Mouse (Mus musculus) MEL (cell line): ENCODE measurements at regions not wholly inside any gene's neighbourhood (a gene's known extent, or its start where the extent isn't known, plus 50 kb on each side); places are given as distances from the start of the nearest gene placed in this dataset.

ENCODE experiments used
- DNase-seq: peaks from one replicate; pipeline ENCODE4 v3.0.0; 2011; ENCODE audit warnings: low read depth, low spot score
- H3K27ac ChIP-seq: 2 replicates; pipeline ENCODE4 v1.5.1; 2012; ENCODE audit warnings: low read depth, mild to moderate bottlenecking, control low read depth, low read length, moderate library complexity; ENCODE audit not compliant: control insufficient read depth
- H3K27me3 ChIP-seq, 2 experiments: fragments of 150-350 bp in 1 of 2; sonication (generic) in 1 of 2; 2 replicates each; pipeline ENCODE4 v1.6.1; 2012; ENCODE audit warnings: low read length in 2 of 2, mild to moderate bottlenecking in 2 of 2, improper control_type of control experiment in 1 of 2, moderate library complexity in 1 of 2; ENCODE audit not compliant: insufficient read depth in 2 of 2, control insufficient read depth in 1 of 2
- H3K36me3 ChIP-seq, 2 experiments: 2 replicates each; pipeline ENCODE4 v1.6.1; 2012 to 2014; ENCODE audit warnings: low read length in 2 of 2, improper control_type of control experiment in 1 of 2, inconsistent platforms in 1 of 2, mild to moderate bottlenecking in 1 of 2; ENCODE audit not compliant: insufficient read depth in 2 of 2, control insufficient read depth in 1 of 2
- H3K4me1 ChIP-seq, 2 experiments: fragments of 150-350 bp in 1 of 2; sonication (generic) in 1 of 2; 2 replicates each; pipeline ENCODE4 v1.6.1; 2012; ENCODE audit warnings: low read length in 2 of 2, improper control_type of control experiment in 1 of 2, mild to moderate bottlenecking in 1 of 2; ENCODE audit not compliant: insufficient read depth in 2 of 2, control insufficient read depth in 1 of 2
- H3K4me3 ChIP-seq, 2 experiments: fragments of 150-350 bp in 1 of 2; sonication (generic) in 1 of 2; 2 replicates each; pipeline ENCODE4 v1.5.1; 2012; ENCODE audit warnings: low read depth in 2 of 2, low read length in 2 of 2, mild to moderate bottlenecking in 2 of 2, moderate library complexity in 2 of 2, control low read depth in 1 of 2, improper control_type of control experiment in 1 of 2; ENCODE audit not compliant: control insufficient read depth in 1 of 2, insufficient read depth in 1 of 2
- H3K79me2 ChIP-seq: 2 replicates; pipeline ENCODE4 v1.6.1; 2012; ENCODE audit warnings: mild to moderate bottlenecking, low read length, moderate library complexity; ENCODE audit not compliant: control insufficient read depth, poor library complexity, insufficient read depth
- H3K9ac ChIP-seq: 2 replicates; pipeline ENCODE4 v1.6.1; 2012; ENCODE audit warnings: low read depth, mild to moderate bottlenecking, control low read depth, low read length, moderate library complexity; ENCODE audit not compliant: control insufficient read depth, poor library complexity, severe bottlenecking
- H3K9me3 ChIP-seq: fragments of 150-350 bp; sonication (generic); replicated peaks from 2 replicates; pipeline ENCODE4 v1.6.1; 2012; ENCODE audit warnings: mild to moderate bottlenecking, low read length, improper control_type of control experiment, moderate library complexity; ENCODE audit not compliant: insufficient read depth
- BHLHE40 ChIP-seq: IDR thresholded peaks from 2 replicates; pipeline ENCODE4 v1.6.1; 2012; ENCODE audit warnings: low read depth, mild to moderate bottlenecking, inconsistent platforms, low read length, improper control_type of control experiment, borderline replicate concordance
- CHD1 ChIP-seq: IDR thresholded peaks from 2 replicates; pipeline ENCODE4 v1.6.1; 2012; ENCODE audit warnings: low read depth, mild to moderate bottlenecking, inconsistent platforms, low read length, improper control_type of control experiment
- CTCF ChIP-seq, 3 experiments: IDR thresholded peaks in 2 of 3; conservative IDR thresholded peaks in 1 of 3; 2 replicates each; pipeline ENCODE4 v1.5.1; 2011 to 2012; ENCODE audit warnings: low read length in 3 of 3, low read depth in 2 of 3, mild to moderate bottlenecking in 2 of 3, improper control_type of control experiment in 1 of 3, inconsistent platforms in 1 of 3, mixed read lengths in 1 of 3, moderate library complexity in 1 of 3; ENCODE audit not compliant: control insufficient read depth in 1 of 3, insufficient read depth in 1 of 3, poor library complexity in 1 of 3, severe bottlenecking in 1 of 3
- ELF1 ChIP-seq: IDR thresholded peaks from 2 replicates; pipeline ENCODE4 v1.6.1; 2014; ENCODE audit warnings: low read depth, mild to moderate bottlenecking, inconsistent platforms, low read length, improper control_type of control experiment, moderate library complexity
- GABPA ChIP-seq: IDR thresholded peaks from 2 replicates; pipeline ENCODE4 v1.6.1; 2012; ENCODE audit warnings: low read depth, mild to moderate bottlenecking, inconsistent platforms, low read length, improper control_type of control experiment, moderate library complexity
- GATA1 ChIP-seq: IDR thresholded peaks from 2 replicates; pipeline ENCODE4 v1.6.1; 2011; ENCODE audit warnings: low read depth, low read length, improper control_type of control experiment
- KAT2A ChIP-seq: conservative IDR thresholded peaks from 2 replicates; pipeline ENCODE4 v1.6.1; 2012; ENCODE audit warnings: low read depth, low read length, improper control_type of control experiment, inconsistent platforms
- MAFK ChIP-seq: IDR thresholded peaks from 2 replicates; pipeline ENCODE4 v1.6.1; 2011; ENCODE audit warnings: low read depth, mild to moderate bottlenecking, low read length, improper control_type of control experiment, borderline replicate concordance
- NRF1 ChIP-seq: IDR thresholded peaks from 2 replicates; pipeline ENCODE4 v1.6.1; 2014; ENCODE audit warnings: low read depth, mild to moderate bottlenecking, inconsistent platforms, low read length, improper control_type of control experiment, moderate library complexity; ENCODE audit not compliant: poor library complexity, insufficient read depth, severe bottlenecking
- RAD21 ChIP-seq: IDR thresholded peaks from 2 replicates; pipeline ENCODE4 v1.6.1; 2011; ENCODE audit warnings: mild to moderate bottlenecking, low read depth, low read length, improper control_type of control experiment
- RCOR1 ChIP-seq: IDR thresholded peaks from 2 replicates; pipeline ENCODE4 v1.6.1; 2012; ENCODE audit warnings: low read depth, mild to moderate bottlenecking, inconsistent platforms, low read length, improper control_type of control experiment
- SIN3A ChIP-seq: IDR thresholded peaks from 2 replicates; pipeline ENCODE4 v1.6.1; 2012; ENCODE audit warnings: low read length, improper control_type of control experiment, inconsistent platforms
- TBP ChIP-seq: IDR thresholded peaks from 2 replicates; pipeline ENCODE4 v1.8.0; 2011; ENCODE audit warnings: low read depth, low read length, improper control_type of control experiment
- UBTF ChIP-seq: IDR thresholded peaks from 2 replicates; pipeline ENCODE4 v1.6.1; 2012; ENCODE audit warnings: low read depth, mild to moderate bottlenecking, inconsistent platforms, low read length, improper control_type of control experiment, moderate library complexity, borderline replicate concordance; ENCODE audit not compliant: insufficient read depth
- USF1 ChIP-seq: IDR thresholded peaks from 2 replicates; pipeline ENCODE4 v1.6.1; 2014; ENCODE audit warnings: low read depth, mild to moderate bottlenecking, inconsistent platforms, low read length, improper control_type of control experiment, moderate library complexity

- no peak overlapping the region for H3K4me3 ChIP-seq
- no peaks in the 10 kb centered on the region for H3K9me3 ChIP-seq
- no peaks in the 10 kb centered on the region for H3K4me1 ChIP-seq
- no peak for DNase-seq
- no peaks in the 10 kb centered on the region for H3K27me3 ChIP-seq
- H3K36me3 ChIP-seq = no peaks in the 10 kb centered on the region
- no peak overlapping the region for H3K27ac ChIP-seq
- H3K9ac ChIP-seq = no peak overlapping the region
- H3K79me2 ChIP-seq = no peaks in the 10 kb centered on the region
- TF ChIP-seq CHD1 (no peak), RAD21 (no peak), GATA1 (no peak), ELF1 (no peak), GABPA (no peak), TBP (no peak), CTCF (IDR thresholded peaks at IDR 0.05 in 2 of 3, conservative IDR thresholded peaks at IDR 0.05 in 1 of 3; ENCODE audit: control insufficient read depth in 1 of 3, insufficient read depth in 1 of 3, low read depth in 2 of 3, low read length in 3 of 3, poor library complexity in 1 of 3, severe bottlenecking in 1 of 3) (no peak), RCOR1 (no peak), MAFK (no peak), NRF1 (no peak)
Measured at GRCm38 (mm10) chr3:149379249-149379865, 389.0 kb upstream of the Adgrl2 start.

DNA sequence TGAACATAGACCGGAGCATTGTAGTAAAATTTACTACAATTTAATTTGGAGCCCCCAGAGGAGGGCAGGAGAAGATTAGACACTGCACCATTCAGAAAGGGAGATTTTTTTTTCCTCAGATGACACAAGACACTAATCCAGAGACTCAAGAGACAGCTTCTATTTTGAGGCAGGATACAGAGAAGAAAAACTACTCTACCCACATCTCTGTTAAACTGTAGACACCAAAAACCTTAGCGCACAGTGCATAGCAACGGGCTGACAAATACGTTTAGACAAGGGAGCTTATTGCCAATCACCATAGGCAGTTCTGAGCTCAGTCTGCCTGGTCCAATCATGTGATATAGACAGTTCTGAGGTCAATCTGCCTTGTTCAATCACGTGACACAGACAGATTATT lies 381.1 kb upstream of the Adgrl2 start:
- Histone ChIP-seq H3K27me3 (no peaks in the 10 kb centered on the region), H3K27ac (no peak overlapping the region)
- 0 out of 2 replicates have a peak, but pooled peaks have one; percentile 44 for TF ChIP-seq USF1
- no peak for TF ChIP-seq KAT2A
- TF ChIP-seq UBTF = no peak
- TF ChIP-seq, all 39 proteins: peak for 1
- DNase-seq = no peak
- Histone ChIP-seq H3K4me1 (no peaks in the 10 kb centered on the region), H3K79me2 (no peaks in the 10 kb centered on the region), H3K4me3 (no peak overlapping the region), H3K9me3 (no peaks in the 10 kb centered on the region), H3K36me3 (no peaks in the 10 kb centered on the region), H3K9ac (no peak overlapping the region)

- no peak for TF ChIP-seq UBTF
- no peak for TF ChIP-seq BHLHE40
- TF ChIP-seq SIN3A = no peak
- TF ChIP-seq CTCF (IDR thresholded peaks at IDR 0.05 in 2 of 3, conservative IDR thresholded peaks at IDR 0.05 in 1 of 3; ENCODE audit: control insufficient read depth in 1 of 3, insufficient read depth in 1 of 3, low read depth in 2 of 3, low read length in 3 of 3, poor library complexity in 1 of 3, severe bottlenecking in 1 of 3) = no peak
- Histone ChIP-seq H3K4me1 (no peaks in the 10 kb centered on the region), H3K79me2 (no peaks in the 10 kb centered on the region), H3K9me3 (no peaks in the 10 kb centered on the region), H3K27me3 (no peaks in the 10 kb centered on the region), H3K36me3 (no peaks in the 10 kb centered on the region), H3K9ac (no peak overlapping the region), H3K4me3 (no peak overlapping the region), H3K27ac (no peak overlapping the region)
- DNase-seq = no peak
Measured at GRCm38 (mm10) chr3:149370517-149371227, 380.3 kb upstream of the Adgrl2 start.
